Mouse (Mus musculus) thymus, postnatal 0 days (tissue): Measurements from ENCODE around the gene Pipox. TPM values are rescaled to one million over a fixed set of nuclear protein-coding genes. Genes with fewer than 3 reads are reported as not detected.

Experiments used
- DNase-seq: peaks from one replicate; pipeline ENCODE4 v3.0.0-alpha.2; 2015; ENCODE audit warnings: low spot score
- polyA plus RNA-seq: library from polyadenylated mRNA; unstranded; fragments of >200 nt; fragmentation: Nextera tagmentation; extraction: Ambion mirVana; gene quantifications from 2 replicates; pipeline ENCODE4 v1.2.1, GENCODE M21; 2015

Gene Pipox
- polyA plus RNA-seq, 1 experiment from 2014 or later, result 2.8 TPM

- no peak for DNase-seq
These were observed 15.5 kb upstream of the Pipox start for GRCm38 (mm10) chr11:77909376-77909775.

DNA sequence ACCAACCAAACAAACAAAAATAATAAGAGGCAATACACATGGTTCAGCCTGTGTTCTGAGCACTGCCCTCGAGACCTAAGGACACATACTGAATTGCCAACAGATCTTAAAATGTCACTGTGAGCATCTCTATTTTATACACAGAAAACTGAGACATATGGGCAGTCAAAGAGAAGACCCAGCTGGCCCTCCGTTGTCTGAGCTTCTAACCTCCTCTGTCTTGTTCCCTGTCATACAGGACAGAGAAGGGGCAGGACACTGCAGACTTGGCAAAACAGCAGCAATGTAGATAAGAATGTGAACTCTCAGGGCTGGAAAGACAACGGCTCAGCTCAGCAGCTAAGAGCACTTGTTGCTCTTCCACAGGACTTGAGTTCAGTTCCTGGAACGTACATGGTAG lies 14.6 kb upstream of the Pipox start:
- DNase-seq, result no peak

- no peak for DNase-seq
These were observed 12.9 kb upstream of the Pipox start for GRCm38 (mm10) chr11:77906747-77907174.

DNA sequence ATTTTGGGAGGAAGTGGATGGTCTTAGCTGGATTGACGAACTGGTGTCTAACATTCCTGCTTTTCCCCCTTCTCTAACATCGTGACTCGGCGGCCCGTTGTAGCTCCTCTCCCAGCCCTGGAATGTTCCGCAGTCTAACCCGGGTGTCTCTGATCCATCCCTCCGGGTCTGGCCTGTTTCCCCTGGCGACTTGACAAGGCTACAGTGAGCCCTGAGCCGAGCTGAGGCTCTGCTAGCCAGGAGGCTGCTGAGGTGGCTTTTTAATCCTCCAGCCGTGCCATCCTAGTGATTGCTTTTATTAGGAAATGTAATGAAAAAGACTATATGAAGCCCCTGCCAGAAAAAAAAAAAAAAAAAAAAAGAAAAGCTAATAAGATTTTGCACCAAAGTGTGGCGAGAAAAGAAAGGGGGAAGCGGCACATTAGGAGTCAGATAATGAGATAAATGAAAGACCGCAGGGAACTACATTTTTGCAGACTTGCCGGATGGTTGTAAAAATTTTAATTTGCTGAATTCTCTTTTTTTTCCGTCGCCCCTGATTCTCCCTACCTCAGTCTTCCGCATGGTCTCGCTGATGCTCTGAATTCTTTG lies 12.3 kb upstream of the Pipox start:
- no peak for DNase-seq

GRCm38 (mm10) chr11:77904707-77905106 lies 10.8 kb upstream of the Pipox start:
- DNase-seq, result no peak

- DNase-seq, result no peak
These were observed 9.9 kb upstream of the Pipox start for GRCm38 (mm10) chr11:77903761-77904160.

GRCm38 (mm10) chr11:77901775-77902355 lies 8.0 kb upstream of the Pipox start:
- DNase-seq, result no peak

DNA sequence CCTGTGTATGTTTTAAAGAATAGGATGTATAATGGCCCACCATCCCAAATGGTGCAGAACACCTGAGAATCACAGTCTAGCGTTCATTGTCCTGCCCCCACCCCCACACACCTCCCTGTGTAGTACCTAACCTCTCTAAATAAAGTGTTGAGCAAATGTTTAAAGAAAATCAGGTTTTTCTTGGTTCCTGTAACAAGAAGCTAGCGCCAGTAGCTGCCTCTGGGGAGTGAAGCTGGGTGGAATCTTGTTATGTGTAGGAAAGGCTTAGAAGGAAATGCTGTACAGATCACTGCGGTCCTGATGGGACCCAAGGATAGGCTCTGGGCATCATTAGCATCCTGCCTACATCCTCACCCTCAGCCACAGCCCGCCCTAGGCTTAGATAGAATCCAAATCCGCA lies 7.5 kb upstream of the Pipox start:
- DNase-seq, result no peak

GRCm38 (mm10) chr11:77900696-77901095 lies 6.8 kb upstream of the Pipox start:
- DNase-seq, result no peak

- no peak for DNase-seq
These were observed 6.3 kb upstream of the Pipox start for GRCm38 (mm10) chr11:77900187-77900586.

DNA sequence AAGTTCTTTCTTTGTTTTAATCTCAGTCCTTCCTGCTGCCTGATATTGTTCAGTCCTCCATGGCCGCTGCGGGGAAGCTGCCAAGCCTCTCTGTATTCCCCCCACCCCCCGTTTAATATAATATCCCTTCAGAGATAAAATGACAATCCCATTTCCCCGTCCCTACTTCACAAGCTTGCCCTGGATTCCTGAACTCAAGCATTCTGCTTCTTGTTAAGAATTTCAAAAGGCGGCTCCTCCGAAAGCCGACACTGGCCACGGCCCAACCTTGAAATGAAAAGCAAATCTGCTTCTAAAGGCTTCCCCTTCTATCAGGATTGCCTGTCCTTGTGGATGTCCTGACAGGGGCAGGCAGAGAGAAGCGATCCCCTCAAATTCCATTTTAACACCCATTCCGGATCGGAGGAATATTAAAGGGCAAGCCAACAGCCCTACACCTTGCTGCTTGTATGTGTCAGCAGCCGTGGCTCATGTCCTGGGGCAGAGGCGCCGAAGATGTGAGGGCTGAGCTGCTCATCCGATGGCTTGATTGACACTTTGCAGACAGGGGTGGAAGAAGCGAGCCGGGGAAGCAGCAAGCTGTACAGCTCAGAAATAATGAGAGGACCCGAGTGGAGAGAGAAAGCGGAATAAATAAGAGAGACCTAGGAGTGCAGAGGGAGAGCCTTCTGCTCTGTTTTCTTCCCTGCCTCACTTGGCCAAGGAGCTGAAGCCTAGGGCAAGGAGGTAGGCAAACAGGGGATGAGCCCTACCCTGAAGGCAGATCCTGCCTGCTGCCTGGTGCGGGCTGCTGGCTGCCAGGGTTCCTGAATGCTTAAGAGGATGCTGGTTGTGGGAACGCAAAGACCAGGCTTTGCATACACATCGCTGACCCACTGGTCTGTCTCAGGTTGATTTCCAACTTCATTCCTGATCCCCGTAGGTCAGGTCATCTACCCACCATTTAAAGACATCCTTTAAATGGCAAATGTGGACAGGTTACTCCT lies 3.2 kb upstream of the Pipox start:
- no peak for DNase-seq

GRCm38 (mm10) chr11:77896480-77896819 lies 2.6 kb upstream of the Pipox start:
- DNase-seq, result no peak

DNA sequence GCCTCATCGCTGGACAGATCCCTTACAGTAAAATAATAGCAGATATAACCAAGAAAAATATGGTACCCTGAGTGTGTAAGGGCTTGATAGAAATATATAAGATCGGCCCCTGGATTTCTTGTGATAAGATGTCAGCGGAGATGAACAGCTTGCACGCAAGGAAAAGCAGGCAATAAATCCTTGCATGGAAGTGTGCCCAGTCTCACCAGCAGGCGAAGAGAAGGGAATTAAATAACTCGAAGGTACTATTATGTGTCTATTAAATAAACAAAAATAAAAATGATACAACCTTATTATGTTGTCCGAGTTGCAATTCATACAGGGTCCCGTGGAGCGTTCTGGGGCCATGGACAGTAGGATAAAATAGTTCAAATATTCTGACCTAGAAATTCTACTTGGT lies 2.1 kb upstream of the Pipox start:
- no peak for DNase-seq

- no peak for DNase-seq
These were observed 1.1 kb upstream of the Pipox start for GRCm38 (mm10) chr11:77894967-77895366.

- DNase-seq, result no peak
These were observed 613 bp downstream of the Pipox start for GRCm38 (mm10) chr11:77893283-77893682.

- no peak for DNase-seq
These were observed 1.0 kb downstream of the Pipox start for GRCm38 (mm10) chr11:77892883-77893282.

DNA sequence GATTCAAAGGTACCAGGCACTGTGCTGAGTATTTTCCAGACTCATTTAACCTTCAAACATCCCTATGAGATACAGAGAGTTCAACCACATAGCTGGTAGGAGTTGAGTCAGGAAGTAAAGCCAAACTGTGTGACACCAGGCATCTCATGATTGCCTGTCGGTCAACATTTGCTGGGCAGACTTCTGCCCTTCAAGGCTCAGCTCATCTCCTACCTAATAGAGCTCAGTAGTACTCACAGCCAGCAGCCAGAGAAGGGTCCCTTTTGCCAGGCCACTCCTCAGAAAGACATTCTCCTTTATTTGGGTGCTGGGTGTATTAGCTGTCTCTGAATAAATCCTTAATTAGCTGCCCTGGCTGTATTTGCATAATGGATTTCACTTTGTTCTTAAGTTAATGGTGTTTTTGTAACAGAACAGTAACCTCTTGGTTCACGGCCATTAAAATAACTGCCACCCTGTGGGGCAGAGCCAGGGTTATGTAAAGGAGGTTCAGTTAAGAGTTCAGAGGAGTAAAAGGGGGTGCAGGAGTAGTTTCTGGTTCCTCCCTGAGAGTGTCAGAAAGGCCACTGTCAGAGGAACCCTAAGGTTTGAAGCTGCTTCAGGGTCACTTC lies 3.1 kb downstream of the Pipox start:
- DNase-seq, result no peak

- no peak for DNase-seq
These were observed 4.4 kb downstream of the Pipox start for GRCm38 (mm10) chr11:77889484-77889883.

GRCm38 (mm10) chr11:77888846-77889245 lies 5.0 kb downstream of the Pipox start:
- no peak for DNase-seq

DNA sequence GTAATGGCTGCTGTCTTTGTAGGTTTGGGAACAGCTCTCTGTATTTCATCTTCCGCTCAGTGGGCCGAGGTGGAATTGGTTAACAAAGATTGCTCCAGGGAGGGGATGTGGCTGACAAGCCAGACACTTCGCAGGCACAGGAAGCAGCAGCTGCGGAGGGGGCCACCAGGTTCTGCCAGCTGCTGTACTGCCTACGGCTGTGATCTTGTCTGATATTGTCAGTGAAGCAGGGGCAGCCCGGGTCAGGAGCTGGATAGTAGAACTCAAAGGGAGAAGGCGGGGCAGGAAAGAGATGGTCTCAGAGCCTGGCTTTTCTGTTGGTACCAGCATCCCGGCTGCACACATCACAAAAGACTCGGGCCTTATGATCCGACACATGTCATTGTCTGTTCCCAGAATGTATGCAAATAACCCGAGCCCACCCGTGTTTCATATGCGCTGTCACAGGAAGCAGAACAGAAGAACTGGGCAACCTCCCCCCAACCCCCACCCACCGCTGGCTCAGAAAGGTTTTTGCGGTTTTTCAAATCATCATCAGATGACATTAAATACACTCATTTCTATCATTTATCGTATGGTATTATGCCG lies 6.4 kb downstream of the Pipox start:
- DNase-seq, result peak; percentile 94

GRCm38 (mm10) chr11:77885246-77885575 lies 8.7 kb downstream of the Pipox start:
- DNase-seq, result no peak
